Mouse (Mus musculus) layer of hippocampus, adult 11-12 months (tissue): ENCODE results near the gene Galnt7.
A peak's percentile ranks its signal among the peaks of the same experiment; 100 is the strongest.
"Not testable (repeated sequence)": the region's sequence is repeated elsewhere in the genome, so short reads cannot be mapped to it uniquely, and the experiment has no call there.

Source experiments
- DNase-seq: peaks from one replicate; pipeline ENCODE4 v3.0.0; 2022; ENCODE audit warnings: low spot score

Galnt7 gene

DNA sequence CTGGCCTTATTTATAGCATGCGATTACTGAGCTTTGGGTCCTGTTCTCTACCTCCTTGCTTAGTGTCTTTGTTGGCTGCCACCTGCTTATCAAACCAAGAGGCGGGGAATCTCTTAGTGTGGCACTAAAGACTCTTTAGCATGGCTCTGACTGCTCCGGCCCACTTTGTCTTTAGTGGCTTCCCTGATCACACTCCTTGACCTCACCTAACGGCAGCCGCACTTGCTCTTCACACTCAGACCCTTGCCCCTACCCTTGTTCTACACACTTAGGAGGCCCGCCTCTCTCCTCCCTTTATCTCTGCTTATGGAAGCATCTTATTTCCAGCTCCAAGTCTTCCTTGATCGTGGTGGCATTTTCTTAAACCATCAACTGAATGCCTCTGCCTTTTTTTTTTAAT is 114.2 kb downstream of the Galnt7 start:
- DNase-seq, result no peak

- no peak for DNase-seq
Measured at GRCm38 (mm10) chr8:57536167-57536566, 116.7 kb downstream of the Galnt7 start.

GRCm38 (mm10) chr8:57534495-57534894 is 118.3 kb downstream of the Galnt7 start:
- no peak for DNase-seq

- DNase-seq, result no peak
Measured at GRCm38 (mm10) chr8:57533106-57533505, 119.7 kb downstream of the Galnt7 start.

GRCm38 (mm10) chr8:57532223-57532622 is 120.6 kb downstream of the Galnt7 start:
- DNase-seq, result no peak

GRCm38 (mm10) chr8:57530666-57531349 is 122.0 kb downstream of the Galnt7 start:
- peak; percentile 65 for DNase-seq

GRCm38 (mm10) chr8:57530238-57530637 is 122.6 kb downstream of the Galnt7 start:
- DNase-seq, result no peak

- DNase-seq, result no peak
Measured at GRCm38 (mm10) chr8:57528036-57528435, 124.8 kb downstream of the Galnt7 start.

DNA sequence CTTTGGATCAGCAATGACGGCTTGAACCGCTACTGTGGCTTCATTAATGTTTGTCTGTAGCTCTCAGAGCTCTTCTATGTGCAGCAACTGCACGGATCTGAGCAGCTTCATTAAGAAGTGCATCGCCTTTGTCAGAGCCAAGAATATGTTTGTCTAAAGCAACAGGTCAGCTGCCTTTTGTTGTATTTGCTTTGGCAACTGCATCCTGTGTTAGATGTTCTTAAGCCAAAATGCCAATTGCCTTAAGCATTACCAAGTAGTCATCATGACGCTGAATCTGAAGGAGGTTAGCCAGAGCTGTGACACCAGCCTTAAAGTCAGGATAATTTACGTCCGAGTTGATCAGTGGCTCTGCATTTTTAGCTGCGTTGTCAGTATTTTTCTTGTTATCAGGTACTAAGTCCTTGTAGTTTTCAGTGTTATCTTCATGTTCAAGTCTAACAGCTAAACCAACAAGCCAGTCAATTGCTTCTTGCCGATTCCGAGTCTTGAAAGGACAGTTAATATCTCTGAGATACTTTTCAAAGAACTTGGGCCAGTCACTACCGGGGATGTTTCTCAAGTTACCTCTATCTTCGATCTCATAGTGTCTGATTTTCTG is 132.5 kb downstream of the Galnt7 start:
- no peak for DNase-seq

- no peak for DNase-seq
Measured at GRCm38 (mm10) chr8:57517723-57518122, 135.1 kb downstream of the Galnt7 start.

GRCm38 (mm10) chr8:57516685-57517084 is 136.1 kb downstream of the Galnt7 start:
- not testable (repeated sequence) for DNase-seq

GRCm38 (mm10) chr8:57513178-57513661 is 139.6 kb downstream of the Galnt7 start:
- not testable (repeated sequence) for DNase-seq

GRCm38 (mm10) chr8:57512141-57513056 is 140.4 kb downstream of the Galnt7 start:
- DNase-seq, result peak; percentile 17

DNA sequence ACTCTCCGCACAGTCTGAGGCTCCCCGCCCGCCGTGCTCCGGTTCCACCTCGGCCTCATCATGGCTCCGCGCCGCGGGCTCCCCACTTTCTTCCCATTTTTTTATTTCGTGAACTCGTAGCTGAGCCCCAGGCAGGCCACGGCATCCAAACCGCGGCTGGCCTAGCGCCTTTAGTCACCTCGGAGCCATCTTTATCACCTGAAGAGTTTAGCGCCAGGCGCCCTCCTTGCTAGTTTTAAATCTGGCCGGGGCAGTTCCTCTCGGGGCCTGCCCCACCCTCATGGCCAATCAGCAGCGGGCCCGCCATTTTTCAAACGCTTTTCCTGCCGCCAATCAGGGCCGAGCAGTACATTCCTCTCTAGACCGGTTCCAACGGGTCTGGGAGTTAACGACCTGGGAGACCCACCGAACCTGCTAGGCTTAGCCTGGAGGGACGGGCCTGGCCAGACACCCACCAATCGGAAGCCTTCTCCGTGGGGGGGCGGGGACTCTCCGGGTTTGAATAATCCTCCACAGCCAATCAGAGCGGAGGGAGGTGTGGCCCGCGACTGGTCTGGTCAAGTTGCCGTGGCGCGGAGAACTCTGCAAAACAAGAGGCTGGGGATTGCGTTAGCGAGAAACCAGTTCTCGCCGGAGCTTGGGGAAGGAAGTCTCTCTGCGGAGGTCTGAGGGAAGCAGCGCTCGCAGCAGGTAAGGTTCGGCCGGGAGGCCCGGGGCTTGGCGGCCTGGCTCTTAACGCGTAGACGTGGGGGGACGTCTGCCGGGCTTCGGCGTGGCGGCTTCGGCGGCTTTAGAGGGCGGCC is 141.3 kb downstream of the Galnt7 start, which contains the start of gene Hmgb2:
Hmgb2 (plus strand) TSS at position 592 of the 803 bp plus-strand sequence.
- DNase-seq, result peak; percentile 99

- no peak for DNase-seq
Measured at GRCm38 (mm10) chr8:57510791-57511315, 142.0 kb downstream of the Galnt7 start.

DNA sequence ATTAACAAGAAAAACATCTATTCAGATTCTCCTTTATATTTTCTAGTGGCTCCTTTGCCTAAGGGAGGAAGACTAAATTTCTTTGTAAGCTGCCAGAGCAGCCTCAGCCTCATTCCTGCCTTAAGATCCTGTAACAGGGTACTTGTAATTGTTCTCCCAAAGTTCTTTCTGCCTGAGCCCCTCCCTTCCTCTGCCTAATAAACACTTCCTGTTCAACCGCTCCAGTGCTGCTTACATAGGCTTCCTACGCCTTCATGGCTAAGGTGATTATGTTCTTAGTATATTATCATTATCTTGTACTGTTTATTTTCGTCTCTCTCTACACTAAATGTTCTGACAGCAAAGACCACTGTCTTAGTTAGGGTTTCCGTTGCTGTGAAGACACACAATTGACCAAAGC is 144.2 kb downstream of the Galnt7 start:
- DNase-seq, result no peak

DNA sequence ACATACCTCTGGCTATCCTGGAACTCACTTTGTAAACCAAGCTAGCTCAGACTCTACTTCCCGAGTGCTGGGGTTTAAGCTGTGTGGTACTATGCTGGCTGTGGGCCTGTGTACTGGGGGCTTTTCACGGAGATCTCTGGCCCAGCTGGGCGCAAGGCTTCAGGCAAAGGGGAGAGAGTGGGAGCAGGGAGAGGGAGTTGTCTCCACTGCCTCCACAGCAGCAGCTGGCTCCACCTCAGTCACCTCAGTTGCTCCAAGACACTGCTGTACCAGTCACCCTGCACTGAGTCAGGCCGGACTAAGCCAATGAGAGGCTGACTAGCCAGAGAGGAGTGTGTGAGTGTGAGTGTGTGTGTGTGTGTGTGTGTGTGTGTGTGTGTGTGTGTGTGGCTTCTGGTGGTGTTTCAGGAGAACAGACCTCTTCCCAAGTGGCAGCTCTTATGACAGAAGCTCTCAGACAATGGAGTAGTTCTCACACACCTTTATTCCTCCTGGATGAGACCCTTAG is 145.2 kb downstream of the Galnt7 start:
- DNase-seq, result no peak

DNA sequence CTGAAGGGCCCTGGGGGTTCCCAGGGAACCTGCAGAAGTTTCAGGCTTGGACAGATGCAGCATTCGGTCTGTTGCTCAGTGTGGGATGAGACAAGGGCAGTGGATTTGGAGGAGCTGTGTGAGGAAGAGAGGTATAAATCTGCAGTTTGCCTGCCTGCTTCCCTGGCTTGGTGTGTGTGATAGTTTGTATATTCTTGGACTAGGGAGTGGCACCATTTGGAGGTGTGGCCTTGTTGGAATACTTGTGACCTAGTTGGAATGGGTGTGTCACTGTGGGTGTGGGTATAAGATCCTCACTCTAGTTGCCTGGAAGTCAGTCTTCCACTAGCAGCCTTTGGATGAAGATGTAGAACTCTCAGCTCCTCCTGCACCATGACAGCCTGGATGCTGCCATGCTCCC is 147.3 kb downstream of the Galnt7 start:
- DNase-seq, result not testable (repeated sequence)

DNA sequence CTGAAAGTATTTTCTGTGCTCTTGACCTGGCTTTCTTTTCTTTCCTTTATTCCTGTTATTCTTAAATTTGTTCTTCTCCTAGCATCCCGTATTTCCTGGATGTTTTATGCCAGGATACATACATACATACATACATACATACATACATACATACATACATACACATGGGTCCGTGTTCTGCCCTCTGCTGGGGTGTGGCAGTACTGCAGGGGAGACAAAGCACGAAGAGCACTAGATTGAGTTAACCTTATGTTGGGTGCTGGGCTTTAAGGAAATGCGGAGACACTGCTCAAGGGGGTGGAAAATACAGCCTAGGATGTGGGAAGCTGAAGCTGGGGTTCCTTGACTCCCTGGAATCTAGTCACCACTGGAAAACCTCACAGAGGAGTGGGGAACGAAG is 149.2 kb downstream of the Galnt7 start:
- DNase-seq, result peak; percentile 70

GRCm38 (mm10) chr8:57498847-57499511 is 153.9 kb downstream of the Galnt7 start:
- DNase-seq, result peak; percentile 27

DNA sequence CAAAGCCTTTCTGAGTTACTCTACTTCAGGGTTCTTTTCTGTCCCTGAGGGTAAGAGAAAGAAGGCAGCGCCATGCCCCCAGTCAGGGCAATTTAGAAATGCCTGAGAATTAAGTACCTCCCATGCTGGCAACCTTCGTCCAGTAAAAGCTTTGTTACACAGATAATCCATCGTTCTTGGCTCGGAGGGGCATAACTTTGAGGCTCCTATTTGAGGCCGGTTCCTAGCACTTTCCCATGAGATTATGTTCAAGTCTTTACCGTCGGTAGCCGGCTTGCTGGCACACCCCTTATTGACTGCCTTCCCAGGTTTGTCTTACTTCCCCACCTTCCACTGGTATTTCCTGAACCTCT is 154.4 kb downstream of the Galnt7 start:
- no peak for DNase-seq
